Mouse (Mus musculus) testis, adult 2 months (tissue): ENCODE data around the gene Ptpra. TPM values are rescaled to one million over a fixed set of nuclear protein-coding genes. Genes with fewer than 3 reads are reported as not detected.
"Not testable (repeated sequence)": the region's sequence is repeated elsewhere in the genome, so short reads cannot be mapped to it uniquely, and the experiment has no call there.

ENCODE experiments used
- H3K27ac ChIP-seq: fragments of 200-500 bp; 2 replicates; pipeline ENCODE4 v1.5.1; 2012; ENCODE audit warnings: low read depth, low read length; ENCODE audit not compliant: control insufficient read depth, insufficient read depth
- H3K27me3 ChIP-seq: fragments of 200-500 bp; 2 replicates; pipeline ENCODE4 v1.6.1; 2012; ENCODE audit warnings: mild to moderate bottlenecking, low read length, moderate library complexity; ENCODE audit not compliant: control insufficient read depth, insufficient read depth
- H3K36me3 ChIP-seq: fragments of 200-500 bp; 2 replicates; pipeline ENCODE4 v1.6.1; 2012; ENCODE audit warnings: mild to moderate bottlenecking, low read length; ENCODE audit not compliant: control insufficient read depth, insufficient read depth
- H3K4me1 ChIP-seq: fragments of 200-500 bp; 2 replicates; pipeline ENCODE4 v1.6.1; 2012; ENCODE audit warnings: low read length; ENCODE audit not compliant: control insufficient read depth, insufficient read depth
- H3K4me3 ChIP-seq: fragments of 200-500 bp; 2 replicates; pipeline ENCODE4 v1.5.1; 2012; ENCODE audit warnings: low read depth, mild to moderate bottlenecking, low read length, moderate library complexity, mixed read lengths; ENCODE audit not compliant: control insufficient read depth
- CTCF ChIP-seq: fragments of 200-500 bp; IDR thresholded peaks from 2 replicates; pipeline ENCODE4 v1.5.1; 2012; ENCODE audit warnings: low read depth, mild to moderate bottlenecking, inconsistent platforms, low read length, moderate library complexity; ENCODE audit not compliant: control insufficient read depth, insufficient read depth, insufficient replicate concordance
- POLR2A ChIP-seq: fragments of 200-500 bp; IDR thresholded peaks from 2 replicates; pipeline ENCODE4 v1.6.1; 2012; ENCODE audit warnings: low read depth, mild to moderate bottlenecking, inconsistent platforms, low read length, moderate library complexity; ENCODE audit not compliant: control insufficient read depth
- polyA plus RNA-seq: library from polyadenylated mRNA; depleted of rRNA; stranded (reverse); fragments of >200 nt; gene quantifications from 2 replicates; pipeline ENCODE4 v1.2.3, GENCODE M21; 2012

Ptpra gene
- polyA plus RNA-seq, 1 experiment = 11.6 TPM

- no peak for TF ChIP-seq POLR2A
- no peak for TF ChIP-seq CTCF
- no peaks in the 10 kb centered on the region for H3K4me1 ChIP-seq
- no peaks in the 10 kb centered on the region for H3K36me3 ChIP-seq
- H3K4me3 ChIP-seq = no peak overlapping the region
- no peak overlapping the region for H3K27ac ChIP-seq
- no peaks in the 10 kb centered on the region for H3K27me3 ChIP-seq
Observed at GRCm38 (mm10) chr2:130488600-130488999, 38.5 kb downstream of the Ptpra start.

GRCm38 (mm10) chr2:130491162-130491561 is 41.1 kb downstream of the Ptpra start:
- Histone ChIP-seq H3K27ac (no peak overlapping the region), H3K36me3 (no peaks in the 10 kb centered on the region)

GRCm38 (mm10) chr2:130491587-130491986 is 41.5 kb downstream of the Ptpra start:
- Histone ChIP-seq H3K4me1 (peaks cover 2% of the 10 kb centered on the region; the same call in 1 of the 2 replicates), H3K36me3 (no peaks in the 10 kb centered on the region), H3K27ac (no peak overlapping the region), H3K27me3 (no peaks in the 10 kb centered on the region), H3K4me3 (no peak overlapping the region)
- TF ChIP-seq POLR2A (no peak), CTCF (no peak)

More at GRCm38 (mm10) chr2:130491162-130491561, 41.1 kb downstream of the Ptpra start:
- no peak overlapping the region for H3K4me3 ChIP-seq
- H3K27me3 ChIP-seq = no peaks in the 10 kb centered on the region
- H3K4me1 ChIP-seq = peaks cover 1% of the 10 kb centered on the region; the same call in 1 of the 2 replicates
- TF ChIP-seq POLR2A = no peak
- no peak for TF ChIP-seq CTCF

- H3K4me3 ChIP-seq, H3K36me3 ChIP-seq, H3K27ac ChIP-seq, H3K27me3 ChIP-seq, H3K4me1 ChIP-seq: not testable (repeated sequence)
Observed at GRCm38 (mm10) chr2:130495114-130495513, 45.0 kb downstream of the Ptpra start.

- Histone ChIP-seq H3K27ac (no peak overlapping the region), H3K4me3 (no peak overlapping the region), H3K27me3 (no peaks in the 10 kb centered on the region), H3K36me3 (no peaks in the 10 kb centered on the region), H3K4me1 (peaks cover 2% of the 10 kb centered on the region; the same call in 1 of the 2 replicates)
- TF ChIP-seq CTCF = no peak
- no peak for TF ChIP-seq POLR2A
Observed at GRCm38 (mm10) chr2:130496037-130496436, 46.0 kb downstream of the Ptpra start.

GRCm38 (mm10) chr2:130496931-130497330 is 46.9 kb downstream of the Ptpra start:
- H3K27ac ChIP-seq = no peak overlapping the region
- H3K4me3 ChIP-seq = no peak overlapping the region
- no peaks in the 10 kb centered on the region for H3K36me3 ChIP-seq
- TF ChIP-seq POLR2A (no peak), CTCF (no peak)
- H3K4me1 ChIP-seq = peaks cover 2% of the 10 kb centered on the region; the same call in 1 of the 2 replicates
- no peaks in the 10 kb centered on the region for H3K27me3 ChIP-seq

DNA sequence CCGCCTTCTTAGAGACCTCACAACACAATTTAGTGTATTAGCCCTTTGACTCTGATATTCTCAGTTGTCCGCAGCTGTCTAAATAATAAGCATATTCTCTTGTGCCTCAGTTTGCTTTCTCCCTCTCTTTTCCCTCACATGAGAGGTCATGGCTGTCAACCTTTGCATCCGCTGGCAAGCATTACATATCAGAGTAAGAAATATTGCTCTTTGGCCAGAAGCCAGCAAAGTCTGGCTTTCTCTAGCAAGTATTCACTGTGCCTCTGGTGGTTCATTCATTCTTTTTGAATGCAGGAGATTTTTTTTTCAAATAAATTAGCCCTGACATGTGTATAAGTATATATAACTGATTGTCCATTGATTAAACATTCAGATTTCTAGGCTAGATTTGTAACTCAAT is 49.5 kb downstream of the Ptpra start:
- no peaks in the 10 kb centered on the region for H3K36me3 ChIP-seq
- no peak for TF ChIP-seq POLR2A
- TF ChIP-seq CTCF = no peak

GRCm38 (mm10) chr2:130501556-130501955 is 51.5 kb downstream of the Ptpra start:
- Histone ChIP-seq H3K27me3 (no peaks in the 10 kb centered on the region), H3K4me3 (no peak overlapping the region), H3K27ac (no peak overlapping the region), H3K36me3 (no peaks in the 10 kb centered on the region), H3K4me1 (no peaks in the 10 kb centered on the region)
- TF ChIP-seq POLR2A (no peak), CTCF (no peak)

More for the DNA sequence above, 49.5 kb downstream of the Ptpra start:
- no peak overlapping the region for H3K27ac ChIP-seq
- peaks cover 2% of the 10 kb centered on the region; the same call in 1 of the 2 replicates for H3K4me1 ChIP-seq
- H3K27me3 ChIP-seq = no peaks in the 10 kb centered on the region
- H3K4me3 ChIP-seq = no peak overlapping the region

DNA sequence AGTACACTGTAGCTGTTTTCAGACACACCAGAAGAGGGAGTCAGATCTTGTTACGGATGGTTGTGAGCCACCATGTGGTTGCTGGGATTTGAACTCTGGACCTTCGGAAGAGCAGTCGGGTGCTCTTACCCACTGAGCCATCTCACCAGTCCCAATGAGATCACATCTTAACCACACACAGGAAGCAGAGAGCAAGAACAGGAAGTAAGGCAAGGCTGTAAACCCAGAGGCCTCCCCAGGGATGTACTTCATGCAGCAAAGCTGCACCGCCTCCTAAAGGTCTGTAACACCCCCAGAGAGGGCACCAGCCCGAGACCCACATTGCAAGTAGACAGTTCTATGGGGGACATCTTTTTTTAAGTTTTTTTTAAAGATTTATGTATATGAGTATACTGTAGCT is 61.5 kb downstream of the Ptpra start:
- not testable (repeated sequence) for H3K27me3 ChIP-seq, H3K27ac ChIP-seq, H3K36me3 ChIP-seq, H3K4me1 ChIP-seq, H3K4me3 ChIP-seq
